Mouse (Mus musculus): ENCODE measurements around the gene Rin3. TPM values are rescaled to one million over a fixed set of nuclear protein-coding genes. Genes with fewer than 3 reads are reported as not detected.

The Rin3 gene
- total and polyA plus RNA-seq, 3 experiments = 17.5 to 38.9 TPM; not detected in 1

- Histone ChIP-seq H3K4me1 (ENCODE audit: control insufficient read depth in 1 of 2, insufficient read depth in 2 of 2, low read length in 2 of 2) (no peaks in the 10 kb centered on the region), H3K36me3 (ENCODE audit: control insufficient read depth in 1 of 2, insufficient read depth in 2 of 2, low read length in 2 of 2) (no peaks in the 10 kb centered on the region), H3K27ac (ENCODE audit: control insufficient read depth, low read depth, low read length) (no peak overlapping the region), H3K27me3 (ENCODE audit: control insufficient read depth in 1 of 2, insufficient read depth in 2 of 2, low read length in 2 of 2) (peaks cover 7 to 17% of the 10 kb centered on the region in 2 experiments), H3K79me2 (ENCODE audit: control insufficient read depth, insufficient read depth, low read length, poor library complexity) (no peaks in the 10 kb centered on the region), H3K9me3 (replicated peaks; ENCODE audit: insufficient read depth, low read length) (no peaks in the 10 kb centered on the region), H3K4me3 (ENCODE audit: control insufficient read depth in 1 of 2, insufficient read depth in 1 of 2, low read depth in 2 of 2, low read length in 2 of 2) (no peak overlapping the region), H3K9ac (ENCODE audit: control insufficient read depth, low read depth, low read length, poor library complexity, severe bottlenecking) (no peak overlapping the region)
- DNase-seq (ENCODE audit: low read depth, low spot score) = no peak
- TF ChIP-seq KAT2A (conservative IDR thresholded peaks at IDR 0.05; ENCODE audit: low read depth, low read length) (no peak), EP300 (IDR thresholded peaks at IDR 0.05; ENCODE audit: low read depth in 1 of 2, low read length in 2 of 2) (no peak), NELFE (IDR thresholded peaks at IDR 0.05; ENCODE audit: low read depth, low read length) (no peak), MAX (IDR thresholded peaks at IDR 0.05; ENCODE audit: low read length) (no peak), BHLHE40 (IDR thresholded peaks at IDR 0.05; ENCODE audit: borderline replicate concordance, low read depth, low read length) (no peak), ZMIZ1 (IDR thresholded peaks at IDR 0.05; ENCODE audit: low read depth, low read length) (no peak), POLR2AphosphoS5 (IDR thresholded peaks at IDR 0.05; ENCODE audit: borderline replicate concordance, low read depth, low read length) (no peak), MYB (IDR thresholded peaks at IDR 0.05; ENCODE audit: low read depth, low read length) (no peak), NRF1 (IDR thresholded peaks at IDR 0.05; ENCODE audit: insufficient read depth, low read depth, low read length, poor library complexity, severe bottlenecking) (no peak), HCFC1 (IDR thresholded peaks at IDR 0.05; ENCODE audit: low read depth, low read length) (no peak), CHD2 (IDR thresholded peaks at IDR 0.05; ENCODE audit: low read length) (no peak), MAFK (IDR thresholded peaks at IDR 0.05; ENCODE audit: borderline replicate concordance, low read depth, low read length) (no peak), UBTF (IDR thresholded peaks at IDR 0.05; ENCODE audit: borderline replicate concordance, insufficient read depth, low read depth, low read length) (no peak), POLR2AphosphoS2 (IDR thresholded peaks at IDR 0.05; ENCODE audit: low read length) (no peak), TAL1 (IDR thresholded peaks at IDR 0.05; ENCODE audit: low read length) (no peak), E2F4 (IDR thresholded peaks at IDR 0.05; ENCODE audit: borderline replicate concordance, low read depth, low read length) (no peak), ZNF384 (IDR thresholded peaks at IDR 0.05; ENCODE audit: low read depth, low read length) (no peak), TBP (IDR thresholded peaks at IDR 0.05; ENCODE audit: low read depth, low read length) (no peak)
These were observed 13.7 kb upstream of the Rin3 start for GRCm38 (mm10) chr12:102269144-102269543.

GRCm38 (mm10) chr12:102270776-102271405, 12.0 kb upstream of the Rin3 start:
- Histone ChIP-seq H3K4me3 (ENCODE audit: control insufficient read depth in 1 of 2, insufficient read depth in 1 of 2, low read depth in 2 of 2, low read length in 2 of 2) (no peak overlapping the region), H3K79me2 (ENCODE audit: control insufficient read depth, insufficient read depth, low read length, poor library complexity) (no peaks in the 10 kb centered on the region), H3K27ac (ENCODE audit: control insufficient read depth, low read depth, low read length) (no peak overlapping the region), H3K4me1 (ENCODE audit: control insufficient read depth in 1 of 2, insufficient read depth in 2 of 2, low read length in 2 of 2) (no peaks in the 10 kb centered on the region), H3K9ac (ENCODE audit: control insufficient read depth, low read depth, low read length, poor library complexity, severe bottlenecking) (no peak overlapping the region), H3K36me3 (ENCODE audit: control insufficient read depth in 1 of 2, insufficient read depth in 2 of 2, low read length in 2 of 2) (no peaks in the 10 kb centered on the region), H3K27me3 (ENCODE audit: control insufficient read depth in 1 of 2, insufficient read depth in 2 of 2, low read length in 2 of 2) (peaks cover 7 to 17% of the 10 kb centered on the region in 2 experiments), H3K9me3 (replicated peaks; ENCODE audit: insufficient read depth, low read length) (no peaks in the 10 kb centered on the region)
- no peak for DNase-seq (ENCODE audit: low read depth, low spot score)
- TF ChIP-seq UBTF (IDR thresholded peaks at IDR 0.05; ENCODE audit: borderline replicate concordance, insufficient read depth, low read depth, low read length) (no peak), USF1 (IDR thresholded peaks at IDR 0.05; ENCODE audit: low read depth, low read length) (no peak), ZC3H11A (IDR thresholded peaks at IDR 0.05; ENCODE audit: low read depth, low read length) (no peak), MYB (IDR thresholded peaks at IDR 0.05; ENCODE audit: low read depth, low read length) (no peak), MXI1 (IDR thresholded peaks at IDR 0.05; ENCODE audit: low read depth, low read length) (no peak), CTCF (IDR thresholded peaks at IDR 0.05 in 2 of 3, conservative IDR thresholded peaks at IDR 0.05 in 1 of 3; ENCODE audit: control insufficient read depth in 1 of 3, insufficient read depth in 1 of 3, low read depth in 2 of 3, low read length in 3 of 3, poor library complexity in 1 of 3, severe bottlenecking in 1 of 3) (no peak), ELF1 (IDR thresholded peaks at IDR 0.05; ENCODE audit: low read depth, low read length) (no peak), ETS1 (IDR thresholded peaks at IDR 0.05; ENCODE audit: low read depth, low read length) (no peak), NELFE (IDR thresholded peaks at IDR 0.05; ENCODE audit: low read depth, low read length) (no peak)

All from MEL (cell line).